Mouse (Mus musculus) megakaryocyte, embryonic 14.5 days (primary cell): ENCODE data around the gene Esrp2. TPM values are rescaled to one million over a fixed set of nuclear protein-coding genes. Genes with fewer than 3 reads are reported as not detected.
A peak's percentile ranks its signal among the peaks of the same experiment; 100 is the strongest.

Experiments used
- H3K27me3 ChIP-seq: replicated peaks from 2 replicates; pipeline ENCODE3; 2012; ENCODE audit warnings: inconsistent platforms
- H3K36me3 ChIP-seq: replicated peaks from 2 replicates; pipeline ENCODE3; 2012; ENCODE audit warnings: low read length, inconsistent platforms, mixed read lengths
- H3K4me1 ChIP-seq: 2 replicates; pipeline ENCODE4 v1.6.1; 2012; ENCODE audit warnings: inconsistent platforms
- H3K4me3 ChIP-seq: replicated peaks from 2 replicates; pipeline ENCODE3; 2012; ENCODE audit warnings: moderate library complexity, mild to moderate bottlenecking, inconsistent platforms
- H3K9me3 ChIP-seq: 2 replicates; pipeline ENCODE4 v1.6.1; 2012; ENCODE audit warnings: inconsistent platforms
- FLI1 ChIP-seq: IDR thresholded peaks from 2 replicates; pipeline ENCODE4 v1.6.1; 2012; ENCODE audit warnings: low read length, inconsistent platforms, mixed read lengths
- GATA1 ChIP-seq: IDR thresholded peaks from 3 replicates; pipeline ENCODE4 v1.6.1; 2012; ENCODE audit warnings: mixed read lengths, low read length, inconsistent platforms, borderline replicate concordance
- polyA plus RNA-seq: library from polyadenylated mRNA; stranded (reverse); fragments of >175 nt; gene quantifications from 2 replicates; pipeline ENCODE4 v1.2.3, GENCODE M21; 2012; ENCODE audit warnings: low replicate concordance; ENCODE audit not compliant: insufficient read depth

The Esrp2 gene
- polyA plus RNA-seq, 1 experiment: 1.6 TPM

DNA sequence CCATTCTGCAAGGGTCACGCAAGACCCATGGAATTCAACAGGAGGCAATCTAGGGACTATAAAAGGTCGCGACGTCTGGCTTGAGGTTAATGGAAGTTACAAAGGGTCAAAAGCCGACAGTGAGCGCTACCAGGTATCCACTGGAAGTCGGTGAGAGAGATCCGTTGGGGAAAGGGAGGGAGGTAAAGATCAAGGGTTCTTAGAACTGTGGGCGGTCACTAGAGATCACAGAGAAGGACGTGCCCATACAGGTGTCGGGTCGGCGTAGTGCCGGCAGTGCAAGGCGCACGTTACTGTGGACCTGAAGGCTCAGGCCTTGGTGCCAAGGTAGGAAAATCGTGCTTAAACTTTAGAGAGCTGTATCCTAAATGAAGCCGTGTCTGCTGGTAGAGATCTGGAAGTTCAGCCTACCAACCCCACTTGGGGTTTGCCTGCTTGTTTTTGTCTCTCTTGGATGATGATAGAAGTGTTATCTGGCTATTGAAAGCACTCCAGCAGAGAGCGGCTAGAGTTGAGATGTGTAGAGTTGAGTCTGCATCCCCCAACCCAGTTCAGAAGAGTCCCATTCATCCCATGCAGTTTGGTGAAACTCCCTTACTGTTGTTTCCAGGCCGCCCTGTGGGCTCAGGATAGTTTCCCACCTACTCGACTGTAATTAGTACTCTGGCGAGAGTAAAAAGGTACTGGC is 588 bp upstream of the Esrp2 start:
- peak overlapping the region; percentile 93 for H3K4me3 ChIP-seq

DNA sequence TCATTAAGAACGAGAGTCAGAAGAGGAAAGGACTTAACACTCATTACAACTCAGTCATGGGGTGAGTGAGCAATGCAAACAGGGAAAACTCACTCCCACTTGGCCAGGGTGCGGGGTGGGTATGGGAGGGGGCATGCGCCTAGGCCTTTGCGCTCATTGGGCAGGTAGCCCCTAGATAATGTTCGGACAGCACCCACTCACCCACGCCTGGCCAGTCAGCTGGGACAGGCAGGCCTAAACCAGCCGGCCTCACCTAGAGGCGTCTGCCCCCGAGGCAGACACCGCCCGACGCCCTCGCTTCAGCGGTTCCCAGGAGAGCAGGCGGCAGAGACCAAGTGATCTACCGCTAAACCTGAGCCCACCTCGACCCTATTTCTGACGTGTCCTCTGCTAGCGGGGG is 1.1 kb downstream of the Esrp2 start:
- H3K4me1 ChIP-seq: peaks cover 88% of the 10 kb centered on the region
- H3K27me3 ChIP-seq: peaks cover 30% of the 10 kb centered on the region
- peak overlapping the region; percentile 93 for H3K4me3 ChIP-seq
- TF ChIP-seq FLI1: no peak
- no peak for TF ChIP-seq GATA1
- H3K9me3 ChIP-seq: no peaks in the 10 kb centered on the region
- peaks cover 32% of the 10 kb centered on the region for H3K36me3 ChIP-seq

More for the DNA sequence above, 588 bp upstream of the Esrp2 start:
- H3K27me3 ChIP-seq: peaks cover 30% of the 10 kb centered on the region
- H3K4me1 ChIP-seq: peaks cover 84% of the 10 kb centered on the region
- H3K9me3 ChIP-seq: no peaks in the 10 kb centered on the region
- peaks cover 15% of the 10 kb centered on the region for H3K36me3 ChIP-seq
- TF ChIP-seq FLI1: no peak
- TF ChIP-seq GATA1: no peak

DNA sequence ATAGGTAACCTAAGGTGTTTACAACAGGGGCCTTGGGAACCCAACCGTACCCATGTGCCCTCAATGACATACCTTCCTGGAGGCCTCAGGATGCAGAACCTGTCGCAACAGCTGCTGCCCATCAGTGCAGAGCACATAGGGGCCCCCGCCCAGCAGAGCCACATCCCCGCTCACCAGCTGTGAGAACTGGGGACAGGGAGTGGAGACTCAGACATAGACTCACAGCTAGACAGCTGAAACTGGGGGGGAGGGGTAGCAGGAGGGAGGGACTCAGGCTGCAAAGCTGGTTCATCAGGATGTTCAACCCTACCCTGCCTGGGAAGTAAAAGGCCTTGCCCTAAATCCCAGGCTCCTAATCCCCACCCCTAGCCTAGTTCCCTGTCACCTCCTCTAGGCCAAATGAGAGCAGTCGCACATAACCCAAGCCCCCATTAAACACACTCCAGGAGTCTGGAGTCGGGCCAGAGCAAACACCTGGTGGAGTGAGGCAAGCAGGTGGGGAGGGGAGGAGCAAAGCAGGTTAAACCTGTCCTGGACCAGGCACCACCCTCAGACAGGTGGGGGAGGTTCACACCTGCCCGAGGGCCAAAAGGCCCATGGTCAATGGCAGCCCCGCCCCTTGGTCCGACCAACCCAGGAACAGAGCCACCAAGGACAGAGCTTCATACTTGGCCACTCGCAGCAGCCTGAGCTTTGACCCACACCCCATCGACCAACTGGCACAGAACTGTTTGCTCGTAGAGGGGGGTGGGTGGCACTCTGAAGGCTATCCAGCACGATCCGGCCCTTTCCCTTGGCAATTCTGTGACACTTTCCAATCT is 1.8 kb downstream of the Esrp2 start:
- no peaks in the 10 kb centered on the region for H3K9me3 ChIP-seq

DNA sequence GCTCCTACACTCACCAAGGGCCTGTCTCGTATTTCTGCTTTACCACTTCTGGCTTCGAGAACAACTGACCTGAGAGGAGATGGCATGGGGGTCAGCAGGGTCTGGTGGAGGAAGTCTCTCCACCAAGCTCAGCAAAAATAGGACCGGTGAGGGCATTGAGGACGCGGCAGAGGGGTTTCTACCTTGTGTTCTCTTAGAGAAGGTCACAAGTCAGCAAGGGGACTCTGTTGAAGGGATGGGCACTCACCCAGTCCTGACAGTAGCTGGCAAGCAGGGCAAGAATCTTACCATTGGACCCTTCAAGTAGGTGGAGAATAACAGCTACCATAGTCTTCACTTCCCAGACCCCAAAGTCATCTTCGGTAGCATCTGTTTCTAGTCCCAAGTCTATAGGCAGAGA is 2.8 kb downstream of the Esrp2 start:
- H3K36me3 ChIP-seq: peaks cover 50% of the 10 kb centered on the region
- no peaks in the 10 kb centered on the region for H3K9me3 ChIP-seq
- H3K27me3 ChIP-seq: peaks cover 30% of the 10 kb centered on the region
- H3K4me1 ChIP-seq: peaks cover 91% of the 10 kb centered on the region
- no peak overlapping the region for H3K4me3 ChIP-seq
- TF ChIP-seq FLI1: no peak
- TF ChIP-seq GATA1: no peak

More for the DNA sequence above, 1.8 kb downstream of the Esrp2 start:
- H3K4me1 ChIP-seq: peaks cover 87% of the 10 kb centered on the region
- H3K27me3 ChIP-seq: peaks cover 30% of the 10 kb centered on the region
- no peak overlapping the region for H3K4me3 ChIP-seq
- no peak for TF ChIP-seq GATA1
- TF ChIP-seq FLI1: no peak
- H3K36me3 ChIP-seq: peaks cover 39% of the 10 kb centered on the region

DNA sequence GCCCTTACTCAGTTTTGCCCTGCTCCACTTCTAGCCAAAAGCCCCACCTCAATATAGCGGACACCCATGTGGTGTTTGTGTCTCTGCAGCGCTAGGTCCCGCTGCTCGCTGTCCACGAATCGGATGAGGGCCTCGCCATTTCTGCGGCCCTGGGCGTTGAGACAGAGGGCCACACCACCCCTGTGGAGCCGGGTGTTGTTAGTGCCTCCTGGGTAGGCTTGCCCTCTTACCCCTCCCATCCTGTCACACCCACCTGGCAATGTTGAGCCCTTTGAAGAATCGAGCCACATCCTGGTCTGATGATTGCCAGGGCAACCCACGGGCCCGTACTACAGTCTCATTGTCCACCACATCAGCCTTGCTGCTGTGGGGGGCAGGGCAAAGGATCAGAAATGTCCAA is 3.2 kb downstream of the Esrp2 start:
- no peak for TF ChIP-seq GATA1
- TF ChIP-seq FLI1: no peak
- Histone ChIP-seq H3K9me3 (no peaks in the 10 kb centered on the region), H3K4me1 (peaks cover 90% of the 10 kb centered on the region), H3K4me3 (no peak overlapping the region), H3K27me3 (peaks cover 30% of the 10 kb centered on the region), H3K36me3 (peaks cover 54% of the 10 kb centered on the region)

DNA sequence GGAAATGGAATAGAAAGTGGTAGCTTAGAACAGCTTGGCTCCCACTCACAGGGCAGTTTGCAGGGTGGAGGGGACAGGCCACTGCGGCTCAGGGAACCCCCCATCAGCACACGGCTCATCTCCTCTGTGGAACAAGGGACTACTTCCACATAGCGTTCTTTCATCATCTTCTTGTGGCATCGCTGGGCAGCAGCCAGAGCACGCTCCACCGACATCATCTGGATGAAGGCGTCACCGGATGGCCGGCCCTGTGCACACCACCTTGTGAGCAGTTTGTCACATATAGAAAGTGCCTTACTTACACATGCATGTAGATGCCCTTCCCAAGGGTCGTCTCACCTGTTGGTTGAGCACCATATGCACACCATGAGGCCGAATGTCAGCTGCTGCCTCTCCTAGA is 4.4 kb downstream of the Esrp2 start:
- Histone ChIP-seq H3K27me3 (peaks cover 30% of the 10 kb centered on the region), H3K9me3 (no peaks in the 10 kb centered on the region), H3K4me3 (peak overlapping the region; percentile 20), H3K4me1 (peaks cover 81% of the 10 kb centered on the region), H3K36me3 (peaks cover 64% of the 10 kb centered on the region)
- TF ChIP-seq GATA1 (no peak), FLI1 (no peak)

DNA sequence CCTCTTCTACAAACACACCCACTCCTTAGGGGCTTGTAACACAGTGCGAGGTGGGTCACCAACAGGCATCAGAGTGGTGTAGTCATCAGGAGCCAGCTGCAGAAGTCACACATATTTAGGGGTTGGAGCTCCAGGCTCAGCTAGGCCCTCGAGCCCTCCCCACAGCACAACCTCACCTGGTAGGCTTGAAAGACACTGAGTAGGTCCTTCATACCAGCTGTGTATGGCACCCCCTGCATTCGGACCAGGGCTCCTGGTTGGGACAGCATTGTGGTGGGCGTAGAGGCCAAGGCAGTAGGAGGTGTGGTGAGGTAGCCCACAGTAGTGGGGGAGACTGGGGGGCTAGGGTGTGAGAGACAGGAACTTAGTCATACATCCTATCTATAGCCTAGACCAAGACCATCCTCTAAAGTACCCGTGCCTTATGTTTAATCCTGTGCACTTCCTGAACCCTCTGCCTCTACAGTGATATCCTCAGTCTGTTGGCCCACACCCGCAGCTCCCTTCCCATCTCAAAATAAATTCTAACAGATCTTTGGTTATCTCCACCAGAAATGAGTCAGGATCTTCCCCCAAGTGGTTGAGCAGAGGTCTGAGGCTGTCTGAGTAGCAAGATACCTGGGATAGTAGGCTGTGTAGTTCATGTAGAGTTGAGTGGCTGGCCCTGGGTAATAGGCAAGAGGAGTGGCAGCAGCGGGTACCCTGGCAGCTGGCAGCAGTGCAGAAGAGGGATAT is 5.1 kb downstream of the Esrp2 start:
- Histone ChIP-seq H3K9me3 (no peaks in the 10 kb centered on the region), H3K36me3 (peaks cover 68% of the 10 kb centered on the region), H3K4me3 (no peak overlapping the region), H3K27me3 (peaks cover 23% of the 10 kb centered on the region), H3K4me1 (peaks cover 81% of the 10 kb centered on the region)
- TF ChIP-seq GATA1 (no peak), FLI1 (no peak)

DNA sequence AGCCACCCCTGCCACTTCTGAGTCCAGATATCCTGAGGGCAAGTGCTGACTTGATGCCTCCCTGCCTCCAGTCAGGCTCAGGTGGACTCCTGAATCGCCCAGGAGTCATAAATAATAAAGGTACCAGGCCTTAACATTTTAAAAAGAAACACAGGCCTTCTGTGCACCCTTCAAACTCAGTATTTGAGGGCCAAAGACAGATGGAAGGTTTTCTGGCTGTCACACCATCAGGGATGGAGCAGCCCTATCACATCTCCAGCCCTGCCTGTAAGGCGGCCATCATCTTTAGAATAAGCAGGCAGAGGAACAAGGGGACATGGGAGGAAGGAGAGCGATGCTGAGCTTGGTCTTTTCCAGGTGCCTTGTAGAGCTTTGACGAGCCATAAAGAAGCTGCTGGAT is 5.8 kb downstream of the Esrp2 start:
- Histone ChIP-seq H3K4me3 (no peak overlapping the region), H3K9me3 (no peaks in the 10 kb centered on the region), H3K27me3 (peaks cover 16% of the 10 kb centered on the region), H3K4me1 (peaks cover 81% of the 10 kb centered on the region), H3K36me3 (peaks cover 70% of the 10 kb centered on the region)
- no peak for TF ChIP-seq FLI1
- TF ChIP-seq GATA1: no peak

DNA sequence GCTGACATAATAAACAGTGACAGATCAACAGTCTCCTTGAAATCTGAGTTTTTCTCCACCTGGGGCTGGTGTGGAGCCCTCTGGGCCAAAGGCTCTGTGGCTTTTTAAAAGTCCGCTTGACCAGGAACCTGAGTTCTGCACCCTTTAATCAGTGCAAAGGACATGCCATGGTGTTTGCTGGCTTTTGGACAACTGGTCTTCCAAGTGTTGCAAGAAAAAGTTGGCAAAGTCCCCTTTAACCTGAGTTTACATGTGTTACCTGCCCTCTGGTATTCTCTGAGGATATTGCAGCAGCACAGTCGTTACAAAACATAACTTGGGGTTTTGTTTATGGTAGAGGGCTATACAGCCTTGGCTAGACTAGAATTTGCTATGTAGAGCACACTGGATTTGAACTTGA is 6.3 kb downstream of the Esrp2 start:
- no peak for TF ChIP-seq FLI1
- no peak for TF ChIP-seq GATA1
- H3K27me3 ChIP-seq: peaks cover 11% of the 10 kb centered on the region
- peaks cover 71% of the 10 kb centered on the region for H3K36me3 ChIP-seq
- no peak overlapping the region for H3K4me3 ChIP-seq
- H3K4me1 ChIP-seq: peaks cover 81% of the 10 kb centered on the region
- H3K9me3 ChIP-seq: no peaks in the 10 kb centered on the region
